Mouse (Mus musculus) ES-Bruce4 (cell line): Measurements from ENCODE around the gene Pde4dip.

Source experiments
- CTCF ChIP-seq: IDR thresholded peaks from one replicate; pipeline ENCODE4 v1.8.1; 2011; ENCODE audit warnings: low read depth, low read length
- EP300 ChIP-seq: IDR thresholded peaks from 2 replicates; pipeline ENCODE4 v1.6.1; 2011; ENCODE audit warnings: low read depth, low read length; ENCODE audit not compliant: insufficient read depth

DNA sequence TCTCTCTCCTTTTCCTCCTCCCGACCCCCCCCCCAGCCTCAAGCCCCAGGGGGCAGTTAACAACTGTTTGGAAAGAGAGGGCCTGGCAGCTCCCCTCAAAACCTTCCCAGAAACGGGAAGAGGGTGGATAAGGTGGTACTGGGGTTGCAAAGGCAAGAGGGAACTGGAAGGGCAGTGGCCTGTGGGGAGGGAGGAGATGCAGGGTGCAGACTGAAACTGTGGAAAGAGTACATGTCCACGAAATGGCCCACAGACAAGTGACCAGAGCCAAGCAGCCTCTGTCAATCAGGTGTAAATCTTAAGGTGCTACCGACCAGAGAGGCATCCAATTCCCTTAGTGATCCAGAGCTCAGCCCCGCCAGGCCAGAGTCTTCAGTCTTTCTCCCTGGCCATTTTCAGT is 63.8 kb downstream of the Pde4dip start:
- TF ChIP-seq EP300: no peak
- TF ChIP-seq CTCF: no peak
